Mouse (Mus musculus): ENCODE measurements around the gene Prpf6. TPM values are rescaled to one million over a fixed set of nuclear protein-coding genes. Genes with fewer than 3 reads are reported as not detected.

Gene Prpf6
- polyA plus RNA-seq, 1 experiment from 2014 or later, result 77.0 TPM

GRCm38 (mm10) chr2:181644361-181644760 lies 52.7 kb downstream of the Prpf6 start:
- Histone ChIP-seq H3K4me2 (no peak overlapping the region), H3K9me3 (ENCODE audit: control insufficient read depth, low read length) (no peaks in the 10 kb centered on the region), H3K4me1 (ENCODE audit: control insufficient read depth, insufficient read depth, low read length) (no peaks in the 10 kb centered on the region), H3K36me3 (ENCODE audit: control insufficient read depth, insufficient read depth, low read length) (peaks cover 10% of the 10 kb centered on the region), H3K27me3 (ENCODE audit: control insufficient read depth, insufficient read depth, low read length) (no peaks in the 10 kb centered on the region), H3K27ac (ENCODE audit: low read depth, low read length) (no peak overlapping the region), H3K4me3 (ENCODE audit: low read depth, low read length) (no peak overlapping the region), H3K9ac (ENCODE audit: low read length) (no peak overlapping the region)
- 91% methylated on average over 2 of the region's 2 CpGs for whole genome bisulfite sequencing
- ATAC-seq (ENCODE audit: low FRiP score) (no peak), DNase-seq (ENCODE audit: low spot score, missing footprints) (peak; percentile 83)

- DNase-seq (ENCODE audit: low spot score, missing footprints) (no peak), ATAC-seq (ENCODE audit: low FRiP score) (no peak)
- no peaks in the 10 kb centered on the region for H3K27me3 ChIP-seq (ENCODE audit: control insufficient read depth, insufficient read depth, low read length)
- H3K4me2 ChIP-seq, result no peak overlapping the region
- WGBS, result 90% methylated on average over 3 of the region's 3 CpGs
- no peak overlapping the region for H3K4me3 ChIP-seq (ENCODE audit: low read depth, low read length)
- no peak overlapping the region for H3K9ac ChIP-seq (ENCODE audit: low read length)
- no peaks in the 10 kb centered on the region for H3K9me3 ChIP-seq (ENCODE audit: control insufficient read depth, low read length)
- H3K4me1 ChIP-seq (ENCODE audit: control insufficient read depth, insufficient read depth, low read length), result no peaks in the 10 kb centered on the region
- H3K36me3 ChIP-seq (ENCODE audit: control insufficient read depth, insufficient read depth, low read length), result peaks cover 13% of the 10 kb centered on the region
- no peak overlapping the region for H3K27ac ChIP-seq (ENCODE audit: low read depth, low read length)
Observed at GRCm38 (mm10) chr2:181645666-181646065, 54.0 kb downstream of the Prpf6 start.

DNA sequence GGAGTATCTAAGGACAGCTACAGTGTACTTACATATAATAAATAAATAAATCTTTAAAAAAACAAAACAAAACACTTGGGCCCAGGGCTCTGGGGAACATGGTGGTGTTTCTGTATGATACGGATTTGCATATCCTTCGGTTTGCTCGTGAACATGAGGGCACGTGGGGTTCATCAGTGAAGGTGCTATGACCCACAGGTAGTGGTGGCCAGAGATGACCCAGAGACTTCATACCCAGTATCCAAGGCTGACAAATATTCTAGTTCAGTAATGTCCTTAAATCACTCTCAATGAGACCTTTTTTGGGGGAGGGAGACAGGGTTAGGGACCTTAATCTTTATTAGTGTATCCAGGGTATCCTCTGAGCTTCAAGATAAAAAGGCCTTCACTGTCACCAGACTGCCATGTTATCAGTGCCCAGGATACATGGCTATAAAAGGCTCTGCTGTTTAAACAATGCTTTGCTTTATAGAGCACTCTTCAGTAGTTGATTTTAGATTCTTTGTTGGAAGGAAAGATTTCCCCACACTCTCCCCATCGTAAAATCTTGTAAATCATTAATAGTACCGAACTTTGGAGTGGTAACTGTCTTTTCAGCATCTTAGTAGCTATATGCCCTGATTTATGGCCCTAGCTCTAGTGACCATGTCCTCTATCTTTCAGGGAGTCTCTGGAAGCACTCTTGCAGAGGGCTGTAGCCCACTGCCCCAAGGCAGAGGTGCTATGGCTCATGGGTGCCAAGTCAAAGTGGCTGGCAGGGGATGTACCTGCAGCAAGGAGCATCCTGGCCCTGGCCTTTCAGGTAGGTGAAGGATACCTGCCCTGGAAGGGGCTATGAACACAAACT lies 55.2 kb downstream of the Prpf6 start:
- H3K9me3 ChIP-seq (ENCODE audit: control insufficient read depth, low read length), result no peaks in the 10 kb centered on the region
- DNase-seq (ENCODE audit: low spot score, missing footprints), result no peak
- H3K4me2 ChIP-seq, result no peak overlapping the region
- H3K4me1 ChIP-seq (ENCODE audit: control insufficient read depth, insufficient read depth, low read length), result no peaks in the 10 kb centered on the region
- ATAC-seq (ENCODE audit: low FRiP score), result no peak
- no peaks in the 10 kb centered on the region for H3K27me3 ChIP-seq (ENCODE audit: control insufficient read depth, insufficient read depth, low read length)
- peaks cover 14% of the 10 kb centered on the region; the same call in 1 of the 2 replicates for H3K36me3 ChIP-seq (ENCODE audit: control insufficient read depth, insufficient read depth, low read length)
- H3K9ac ChIP-seq (ENCODE audit: low read length), result no peak overlapping the region
- no peak overlapping the region for H3K4me3 ChIP-seq (ENCODE audit: low read depth, low read length)
- 96% methylated on average over 6 of the region's 6 CpGs for WGBS
- no peak overlapping the region for H3K27ac ChIP-seq (ENCODE audit: low read depth, low read length)

- no peaks in the 10 kb centered on the region for H3K4me1 ChIP-seq (ENCODE audit: control insufficient read depth, insufficient read depth, low read length)
- peaks cover 22% of the 10 kb centered on the region; the same call in 1 of the 2 replicates for H3K36me3 ChIP-seq (ENCODE audit: control insufficient read depth, insufficient read depth, low read length)
- no peak overlapping the region for H3K4me3 ChIP-seq (ENCODE audit: low read depth, low read length)
- 92% methylated on average over 10 of the region's 10 CpGs for WGBS
- no peak overlapping the region for H3K4me2 ChIP-seq
- no peak overlapping the region for H3K27ac ChIP-seq (ENCODE audit: low read depth, low read length)
- DNase-seq (ENCODE audit: low spot score, missing footprints), result no peak
- H3K9ac ChIP-seq (ENCODE audit: low read length), result no peak overlapping the region
- ATAC-seq (ENCODE audit: low FRiP score), result no peak
- no peaks in the 10 kb centered on the region for H3K27me3 ChIP-seq (ENCODE audit: control insufficient read depth, insufficient read depth, low read length)
- no peaks in the 10 kb centered on the region for H3K9me3 ChIP-seq (ENCODE audit: control insufficient read depth, low read length)
Observed at GRCm38 (mm10) chr2:181648926-181649325, 57.3 kb downstream of the Prpf6 start.

DNA sequence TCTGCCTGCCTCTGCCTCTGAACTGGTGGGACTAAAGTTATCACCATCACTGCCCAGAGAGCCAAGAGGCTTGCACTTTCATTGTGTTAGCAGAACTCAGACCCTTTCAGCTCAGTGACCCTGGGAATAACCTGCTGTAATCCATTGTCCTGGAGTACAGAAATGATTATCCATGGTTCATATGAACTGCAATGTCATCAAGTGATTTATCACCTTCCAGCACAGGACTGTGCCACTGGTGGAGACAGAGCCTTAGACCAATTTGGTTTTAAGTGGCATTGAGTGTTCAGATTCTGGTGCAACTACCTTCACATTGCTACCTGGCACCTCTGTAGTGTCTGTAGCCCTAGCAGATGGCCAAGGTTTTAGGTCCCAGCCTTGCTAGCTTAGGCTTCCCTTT lies 61.4 kb downstream of the Prpf6 start:
- Histone ChIP-seq H3K4me1 (ENCODE audit: control insufficient read depth, insufficient read depth, low read length) (no peaks in the 10 kb centered on the region), H3K36me3 (ENCODE audit: control insufficient read depth, insufficient read depth, low read length) (peaks cover 26% of the 10 kb centered on the region; the same call in 1 of the 2 replicates), H3K9ac (ENCODE audit: low read length) (no peak overlapping the region), H3K27ac (ENCODE audit: low read depth, low read length) (no peak overlapping the region), H3K9me3 (ENCODE audit: control insufficient read depth, low read length) (no peaks in the 10 kb centered on the region), H3K4me3 (ENCODE audit: low read depth, low read length) (no peak overlapping the region), H3K27me3 (ENCODE audit: control insufficient read depth, insufficient read depth, low read length) (no peaks in the 10 kb centered on the region), H3K4me2 (no peak overlapping the region)
- ATAC-seq (ENCODE audit: low FRiP score) (no peak), DNase-seq (ENCODE audit: low spot score, missing footprints) (no peak)

DNA sequence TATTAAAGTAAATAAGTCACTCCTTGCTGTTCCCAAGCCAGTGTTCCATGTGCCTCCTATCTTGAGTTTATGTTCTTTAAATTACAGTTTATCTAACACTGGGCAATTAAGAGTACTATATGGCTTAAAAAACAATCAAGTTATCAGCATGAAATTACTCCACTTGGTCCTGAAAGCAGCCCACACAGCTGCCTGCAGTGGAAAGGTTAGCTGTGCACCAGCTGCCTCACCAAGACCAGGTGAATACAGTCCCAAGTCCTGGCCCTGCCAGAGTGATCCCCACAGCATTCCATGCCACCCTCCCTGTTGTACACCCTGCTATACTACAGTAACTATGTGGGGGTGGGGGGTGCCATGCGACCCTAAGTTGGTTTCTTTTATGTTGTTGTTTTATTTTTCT lies 61.9 kb downstream of the Prpf6 start:
- Histone ChIP-seq H3K9ac (ENCODE audit: low read length) (no peak overlapping the region), H3K4me3 (ENCODE audit: low read depth, low read length) (no peak overlapping the region), H3K9me3 (ENCODE audit: control insufficient read depth, low read length) (no peaks in the 10 kb centered on the region), H3K27me3 (ENCODE audit: control insufficient read depth, insufficient read depth, low read length) (no peaks in the 10 kb centered on the region), H3K27ac (ENCODE audit: low read depth, low read length) (no peak overlapping the region), H3K36me3 (ENCODE audit: control insufficient read depth, insufficient read depth, low read length) (peaks cover 26% of the 10 kb centered on the region; the same call in 1 of the 2 replicates), H3K4me1 (ENCODE audit: control insufficient read depth, insufficient read depth, low read length) (no peaks in the 10 kb centered on the region), H3K4me2 (no peak overlapping the region)
- 90% methylated on average over 1 of the region's 1 CpGs for WGBS
- no peak for DNase-seq (ENCODE audit: low spot score, missing footprints)
- no peak for ATAC-seq (ENCODE audit: low FRiP score)

- WGBS, result 81% methylated on average over 3 of the region's 3 CpGs
- Histone ChIP-seq H3K27ac (ENCODE audit: low read depth, low read length) (no peak within 1 kb of the TSS), H3K27me3 (ENCODE audit: control insufficient read depth, insufficient read depth, low read length) (no peaks in the 10 kb centered on the region), H3K4me2 (no peak within 1 kb of the TSS), H3K36me3 (ENCODE audit: control insufficient read depth, insufficient read depth, low read length) (peaks cover 13% of the 10 kb centered on the region; the same call in 1 of the 2 replicates), H3K4me3 (ENCODE audit: low read depth, low read length) (no peak within 1 kb of the TSS), H3K9me3 (ENCODE audit: control insufficient read depth, low read length) (no peaks in the 10 kb centered on the region), H3K4me1 (ENCODE audit: control insufficient read depth, insufficient read depth, low read length) (no peaks in the 10 kb centered on the region), H3K9ac (ENCODE audit: low read length) (no peak within 1 kb of the TSS)
- DNase-seq (ENCODE audit: low spot score, missing footprints), result no peak
- ATAC-seq (ENCODE audit: low FRiP score), result no peak
Observed at GRCm38 (mm10) chr2:181656734-181657133, 65.1 kb downstream of the Prpf6 start, which contains the start of gene Gm29797. Gene Gm29797 (plus strand): TSS chr2:181657034.

- Histone ChIP-seq H3K9ac (ENCODE audit: low read length) (no peak overlapping the region), H3K36me3 (ENCODE audit: control insufficient read depth, insufficient read depth, low read length) (peaks cover 9% of the 10 kb centered on the region; the same call in 1 of the 2 replicates), H3K9me3 (ENCODE audit: control insufficient read depth, low read length) (no peaks in the 10 kb centered on the region), H3K4me1 (ENCODE audit: control insufficient read depth, insufficient read depth, low read length) (no peaks in the 10 kb centered on the region), H3K27ac (ENCODE audit: low read depth, low read length) (no peak overlapping the region), H3K4me3 (ENCODE audit: low read depth, low read length) (no peak overlapping the region), H3K4me2 (no peak overlapping the region), H3K27me3 (ENCODE audit: control insufficient read depth, insufficient read depth, low read length) (no peaks in the 10 kb centered on the region)
- DNase-seq (ENCODE audit: low spot score, missing footprints) (no peak), ATAC-seq (ENCODE audit: low FRiP score) (no peak)
- 78% methylated on average over 2 of the region's 2 CpGs for WGBS
Observed at GRCm38 (mm10) chr2:181657441-181657840, 65.8 kb downstream of the Prpf6 start.

DNA sequence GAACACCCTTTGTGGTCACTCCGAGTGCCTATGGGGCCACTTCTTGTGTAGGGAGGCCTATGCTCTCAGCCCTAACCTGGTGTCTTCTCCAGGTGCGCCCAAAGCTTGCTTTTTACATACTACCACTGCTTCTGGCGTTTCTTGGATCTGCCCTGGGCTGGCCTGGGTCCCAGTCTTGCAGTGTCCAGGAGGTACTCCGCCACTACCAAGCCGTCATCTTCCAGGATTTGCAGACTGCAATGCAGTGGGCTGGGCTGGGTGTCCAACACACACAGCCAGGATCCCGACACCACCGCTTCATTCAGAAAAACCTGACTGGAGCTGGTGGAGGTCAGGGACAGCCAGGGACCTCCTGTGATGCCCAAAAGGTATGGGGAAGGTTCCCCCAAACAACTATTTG lies 66.9 kb downstream of the Prpf6 start:
- Histone ChIP-seq H3K36me3 (ENCODE audit: control insufficient read depth, insufficient read depth, low read length) (peaks cover 6% of the 10 kb centered on the region; the same call in 1 of the 2 replicates), H3K9me3 (ENCODE audit: control insufficient read depth, low read length) (no peaks in the 10 kb centered on the region), H3K4me1 (ENCODE audit: control insufficient read depth, insufficient read depth, low read length) (no peaks in the 10 kb centered on the region), H3K27ac (ENCODE audit: low read depth, low read length) (no peak overlapping the region), H3K9ac (ENCODE audit: low read length) (no peak overlapping the region), H3K27me3 (ENCODE audit: control insufficient read depth, insufficient read depth, low read length) (no peaks in the 10 kb centered on the region), H3K4me2 (no peak overlapping the region), H3K4me3 (ENCODE audit: low read depth, low read length) (no peak overlapping the region)
- ATAC-seq (ENCODE audit: low FRiP score), result no peak
- 83% methylated on average over 7 of the region's 7 CpGs for WGBS
- no peak for DNase-seq (ENCODE audit: low spot score, missing footprints)
